Mouse (Mus musculus): Measurements from ENCODE around the gene Dynlt1c.
"Not testable (repeated sequence)": the region's sequence is repeated elsewhere in the genome, so short reads cannot be mapped to it uniquely, and the experiment has no call there.

GRCm38 (mm10) chr17:6575376-6575775 lies 26.1 kb upstream of the Dynlt1c start:
- not testable (repeated sequence) for TF ChIP-seq FLI1 (IDR thresholded peaks at IDR 0.05; ENCODE audit: low read length); GATA1 (IDR thresholded peaks at IDR 0.05; ENCODE audit: borderline replicate concordance, low read length)

Measured in megakaryocyte, embryonic 14.5 days (primary cell).